Mouse (Mus musculus): ENCODE results near the gene Trp73. TPM values are rescaled to one million over a fixed set of nuclear protein-coding genes. Genes with fewer than 3 reads are reported as not detected.

Gene Trp73
- polyA plus RNA-seq, 1 experiment from 2014 or later, result 0.20 TPM

DNA sequence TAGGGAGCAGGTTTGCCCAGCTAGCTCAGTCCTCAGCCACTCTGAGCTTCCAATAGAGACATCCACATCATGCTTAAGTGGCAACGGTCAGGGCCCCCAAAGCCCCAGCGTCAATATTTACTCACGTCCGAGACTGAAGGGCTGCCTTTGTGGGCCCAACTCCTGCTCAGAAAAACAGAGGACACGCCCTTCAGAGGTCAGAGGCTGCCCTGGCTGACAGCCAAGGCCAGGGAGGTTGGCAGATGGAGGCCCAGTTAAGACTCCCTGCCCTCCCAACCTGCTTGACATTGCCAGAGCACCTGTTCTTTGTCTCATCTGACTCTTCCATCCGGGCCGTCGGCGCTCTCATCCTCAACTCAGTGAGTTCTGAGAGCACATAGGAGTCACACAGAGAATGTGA, 21.2 kb downstream of the Trp73 start:
- no peak overlapping the region for H3K4me3 ChIP-seq (ENCODE audit: low read length)
- H3K4me2 ChIP-seq (ENCODE audit: low read depth, low read length), result no peak overlapping the region
- no peak overlapping the region for H3K9ac ChIP-seq (ENCODE audit: low read length)
- H3K27ac ChIP-seq (ENCODE audit: low read length), result no peak overlapping the region
- no peaks in the 10 kb centered on the region for H3K4me1 ChIP-seq (ENCODE audit: control insufficient read depth, insufficient read depth, low read length)
- peaks cover 9% of the 10 kb centered on the region for H3K27me3 ChIP-seq (ENCODE audit: control insufficient read depth, insufficient read depth, low read length)
- H3K9me3 ChIP-seq (replicated peaks; ENCODE audit: control insufficient read depth, low read length), result no peaks in the 10 kb centered on the region; the same call in 1 of the 2 replicates
- no peak for ATAC-seq (replicated peaks; ENCODE audit: extremely low read depth, insufficient read depth, low FRiP score)
- H3K36me3 ChIP-seq (ENCODE audit: control insufficient read depth, insufficient read depth), result no peaks in the 10 kb centered on the region
- WGBS, result 62% methylated on average over 9 of the region's 9 CpGs

DNA sequence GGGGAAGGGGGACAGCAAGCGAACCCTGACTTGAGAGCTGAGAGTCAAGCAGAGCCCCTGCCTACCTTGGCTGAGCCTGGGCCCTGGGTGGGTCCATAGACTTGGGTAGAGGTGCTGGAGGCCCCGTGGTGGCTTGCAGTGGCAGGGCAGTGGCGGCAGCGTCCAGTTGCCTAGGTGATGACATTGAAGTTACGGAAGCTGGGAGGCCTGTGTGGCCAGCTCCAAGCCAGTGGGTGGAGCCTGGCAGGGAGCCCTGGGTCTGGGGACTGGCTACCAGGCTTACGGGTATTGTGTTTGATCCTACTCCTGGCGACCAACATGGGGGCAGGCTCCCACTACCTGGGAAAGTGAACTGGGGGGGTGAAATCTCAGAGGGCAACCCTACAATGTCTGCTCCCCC, 23.6 kb downstream of the Trp73 start:
- 42% methylated on average over 7 of the region's 7 CpGs for WGBS
- Histone ChIP-seq H3K4me3 (ENCODE audit: low read length) (no peak overlapping the region), H3K27me3 (ENCODE audit: control insufficient read depth, insufficient read depth, low read length) (peaks cover 2% of the 10 kb centered on the region; the same call in 1 of the 2 replicates), H3K27ac (ENCODE audit: low read length) (no peak overlapping the region), H3K4me1 (ENCODE audit: control insufficient read depth, insufficient read depth, low read length) (no peaks in the 10 kb centered on the region), H3K36me3 (ENCODE audit: control insufficient read depth, insufficient read depth) (no peaks in the 10 kb centered on the region), H3K9ac (ENCODE audit: low read length) (no peak overlapping the region), H3K9me3 (replicated peaks; ENCODE audit: control insufficient read depth, low read length) (no peaks in the 10 kb centered on the region; the same call in 1 of the 2 replicates), H3K4me2 (ENCODE audit: low read depth, low read length) (no peak overlapping the region)
- ATAC-seq (replicated peaks; ENCODE audit: extremely low read depth, insufficient read depth, low FRiP score), result no peak

DNA sequence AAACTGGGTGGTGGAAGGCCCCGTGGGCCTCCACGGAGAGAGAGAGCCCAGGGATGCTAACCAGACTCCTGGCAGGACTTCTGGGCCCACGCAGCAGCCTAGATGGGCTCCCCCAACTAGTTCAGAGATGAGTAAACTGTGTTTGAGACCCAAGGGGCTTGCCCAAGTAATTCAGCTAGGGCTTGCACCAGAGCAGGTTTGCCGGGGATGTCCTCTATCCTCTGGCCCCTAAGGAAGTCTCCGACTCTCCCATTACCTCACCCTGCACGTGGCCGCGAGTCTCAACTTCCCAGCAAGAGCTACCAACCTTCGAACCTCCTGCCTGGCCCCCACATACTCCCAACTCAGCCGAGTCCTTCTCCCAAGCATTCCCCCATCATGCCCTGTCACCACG, 30.2 kb downstream of the Trp73 start:
- H3K4me3 ChIP-seq (ENCODE audit: low read length), result no peak overlapping the region
- peaks cover 11% of the 10 kb centered on the region for H3K27me3 ChIP-seq (ENCODE audit: control insufficient read depth, insufficient read depth, low read length)
- 71% methylated on average over 11 of the region's 11 CpGs for WGBS
- H3K9me3 ChIP-seq (replicated peaks; ENCODE audit: control insufficient read depth, low read length), result no peaks in the 10 kb centered on the region; the same call in 1 of the 2 replicates
- H3K9ac ChIP-seq (ENCODE audit: low read length), result no peak overlapping the region
- H3K4me1 ChIP-seq (ENCODE audit: control insufficient read depth, insufficient read depth, low read length), result peaks cover 2% of the 10 kb centered on the region; the same call in 1 of the 2 replicates
- no peak for ATAC-seq (replicated peaks; ENCODE audit: extremely low read depth, insufficient read depth, low FRiP score)
- no peak overlapping the region for H3K27ac ChIP-seq (ENCODE audit: low read length)
- no peak overlapping the region for H3K4me2 ChIP-seq (ENCODE audit: low read depth, low read length)
- no peaks in the 10 kb centered on the region for H3K36me3 ChIP-seq (ENCODE audit: control insufficient read depth, insufficient read depth)

DNA sequence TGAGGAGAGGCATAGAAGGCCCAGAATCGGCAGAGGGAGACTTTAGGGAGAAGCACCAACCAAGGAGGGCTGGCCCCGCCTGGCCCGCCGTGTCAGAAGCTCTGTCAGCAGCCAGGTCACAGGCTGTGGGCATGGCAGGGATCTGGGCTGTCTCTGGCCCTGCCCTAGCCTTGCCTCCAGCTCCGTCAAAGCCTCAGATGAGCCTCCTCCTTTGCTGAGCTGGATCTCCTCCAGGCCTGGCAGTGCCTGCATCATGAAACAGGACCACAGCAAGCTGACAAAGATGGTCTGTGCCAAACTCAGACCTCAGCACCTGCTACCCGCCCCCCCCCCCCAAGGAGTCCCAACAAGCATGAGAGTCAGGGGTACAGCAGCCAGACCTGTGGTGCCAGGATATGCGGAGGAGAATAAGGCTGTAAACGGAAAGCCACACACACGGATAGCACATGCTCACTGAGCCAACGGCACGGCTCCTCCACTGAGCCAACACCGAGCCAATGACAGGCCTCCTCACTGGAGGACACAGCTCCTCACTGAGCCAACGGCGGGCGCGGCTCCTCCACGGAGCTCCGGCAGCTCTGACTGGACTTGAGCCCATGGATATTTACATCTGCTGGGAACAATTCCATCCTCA, 30.7 kb downstream of the Trp73 start:
- Histone ChIP-seq H3K27ac (ENCODE audit: low read length) (no peak overlapping the region), H3K4me2 (ENCODE audit: low read depth, low read length) (no peak overlapping the region), H3K9ac (ENCODE audit: low read length) (no peak overlapping the region), H3K9me3 (replicated peaks; ENCODE audit: control insufficient read depth, low read length) (no peaks in the 10 kb centered on the region; the same call in 1 of the 2 replicates), H3K4me3 (ENCODE audit: low read length) (no peak overlapping the region), H3K27me3 (ENCODE audit: control insufficient read depth, insufficient read depth, low read length) (peaks cover 12% of the 10 kb centered on the region), H3K4me1 (ENCODE audit: control insufficient read depth, insufficient read depth, low read length) (peaks cover 2% of the 10 kb centered on the region; the same call in 1 of the 2 replicates), H3K36me3 (ENCODE audit: control insufficient read depth, insufficient read depth) (no peaks in the 10 kb centered on the region)
- WGBS, result 48% methylated on average over 18 of the region's 18 CpGs
- ATAC-seq (replicated peaks; ENCODE audit: extremely low read depth, insufficient read depth, low FRiP score), result no peak

DNA sequence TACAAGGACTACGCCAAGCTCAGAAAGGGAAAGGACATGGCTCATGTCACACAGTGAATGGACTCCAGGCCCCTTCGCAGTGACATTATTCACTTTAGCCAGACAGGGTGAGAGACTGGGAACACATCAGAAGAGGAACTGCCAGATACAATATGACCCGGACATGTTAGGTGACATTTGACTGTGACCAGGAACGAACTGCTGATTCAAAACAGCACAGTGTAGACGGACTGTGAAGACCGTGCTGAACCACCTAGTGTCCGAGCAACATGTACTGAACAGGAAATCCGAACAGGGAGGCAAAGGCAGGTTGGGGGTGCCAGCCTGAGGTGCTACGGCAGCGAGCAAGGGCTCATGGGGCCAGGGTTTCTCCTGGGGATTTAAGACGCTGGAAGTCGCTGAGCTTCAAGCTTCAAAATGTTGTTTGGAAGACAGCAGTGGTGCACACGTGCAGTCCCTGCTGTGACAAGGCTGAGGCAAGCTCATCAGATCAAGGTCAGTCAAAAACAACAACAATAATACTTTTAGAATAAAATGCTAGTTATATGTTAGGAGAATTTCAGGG, 33.4 kb downstream of the Trp73 start:
- no peak for ATAC-seq (replicated peaks; ENCODE audit: extremely low read depth, insufficient read depth, low FRiP score)
- no peak overlapping the region for H3K9ac ChIP-seq (ENCODE audit: low read length)
- H3K27ac ChIP-seq (ENCODE audit: low read length), result no peak overlapping the region
- H3K4me2 ChIP-seq (ENCODE audit: low read depth, low read length), result no peak overlapping the region
- H3K4me1 ChIP-seq (ENCODE audit: control insufficient read depth, insufficient read depth, low read length), result peaks cover 2% of the 10 kb centered on the region; the same call in 1 of the 2 replicates
- H3K36me3 ChIP-seq (ENCODE audit: control insufficient read depth, insufficient read depth), result no peaks in the 10 kb centered on the region
- H3K27me3 ChIP-seq (ENCODE audit: control insufficient read depth, insufficient read depth, low read length), result peaks cover 28% of the 10 kb centered on the region
- H3K9me3 ChIP-seq (replicated peaks; ENCODE audit: control insufficient read depth, low read length), result no peaks in the 10 kb centered on the region
- no peak overlapping the region for H3K4me3 ChIP-seq (ENCODE audit: low read length)
- 67% methylated on average over 13 of the region's 13 CpGs for WGBS

DNA sequence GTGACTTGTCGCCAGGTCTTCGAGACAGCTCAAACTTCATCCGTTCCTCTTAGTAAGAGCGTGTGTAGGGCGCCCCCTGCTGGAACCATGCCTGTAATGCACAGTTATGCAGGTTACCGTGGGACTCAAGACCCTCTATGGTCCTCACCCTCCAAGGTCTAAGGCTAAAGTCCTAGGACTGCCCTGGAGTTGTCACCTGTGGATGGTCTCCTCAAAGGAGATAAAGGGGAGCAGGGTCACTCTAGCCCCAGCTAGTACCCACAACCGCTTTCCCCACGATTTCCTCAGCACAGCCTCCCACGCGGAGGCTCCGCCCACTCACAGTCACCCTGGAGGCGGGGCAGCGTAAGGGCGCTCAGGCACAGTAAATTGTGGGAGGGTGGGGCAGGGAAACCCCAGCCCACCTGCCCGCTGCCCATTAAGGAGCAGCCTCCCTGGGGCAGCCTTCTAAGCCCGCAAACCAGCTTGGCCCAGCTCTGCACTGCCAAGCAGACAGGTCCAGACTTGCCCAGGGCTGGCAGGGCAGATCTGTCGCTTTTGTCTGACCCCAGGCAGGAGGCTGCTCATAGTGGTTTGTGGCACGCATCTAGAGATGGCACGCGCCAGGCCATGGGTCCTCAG, 34.5 kb downstream of the Trp73 start:
- Histone ChIP-seq H3K9ac (ENCODE audit: low read length) (no peak overlapping the region), H3K36me3 (ENCODE audit: control insufficient read depth, insufficient read depth) (no peaks in the 10 kb centered on the region), H3K27ac (ENCODE audit: low read length) (no peak overlapping the region), H3K9me3 (replicated peaks; ENCODE audit: control insufficient read depth, low read length) (no peaks in the 10 kb centered on the region), H3K27me3 (ENCODE audit: control insufficient read depth, insufficient read depth, low read length) (peaks cover 31% of the 10 kb centered on the region), H3K4me1 (ENCODE audit: control insufficient read depth, insufficient read depth, low read length) (peaks cover 2% of the 10 kb centered on the region; the same call in 1 of the 2 replicates), H3K4me2 (ENCODE audit: low read depth, low read length) (peak overlapping the region; percentile 48), H3K4me3 (ENCODE audit: low read length) (peak overlapping the region; percentile 17; the same call in 1 of the 2 replicates)
- 36% methylated on average over 20 of the region's 20 CpGs for WGBS
- no peak for ATAC-seq (replicated peaks; ENCODE audit: extremely low read depth, insufficient read depth, low FRiP score)

DNA sequence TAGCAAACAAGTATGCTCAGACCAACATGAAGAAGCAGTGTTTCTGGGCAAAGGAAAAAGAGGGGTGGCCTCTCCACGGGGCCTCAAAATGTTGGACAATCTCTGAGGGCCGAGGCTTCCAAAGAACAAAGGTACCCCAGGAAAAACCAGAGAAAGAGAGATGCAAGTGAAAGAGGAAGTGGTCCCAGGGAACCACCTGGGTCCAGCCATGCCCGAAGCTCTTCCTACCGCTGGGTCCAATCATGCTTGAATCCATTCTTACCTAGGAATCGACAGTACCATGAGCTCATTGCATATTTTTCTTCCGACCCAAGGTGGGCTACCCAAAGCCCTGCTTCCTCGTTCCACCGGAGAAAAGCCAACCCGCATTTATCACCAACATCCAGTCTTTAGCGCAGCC, 36.1 kb downstream of the Trp73 start:
- ATAC-seq (replicated peaks; ENCODE audit: extremely low read depth, insufficient read depth, low FRiP score), result no peak

DNA sequence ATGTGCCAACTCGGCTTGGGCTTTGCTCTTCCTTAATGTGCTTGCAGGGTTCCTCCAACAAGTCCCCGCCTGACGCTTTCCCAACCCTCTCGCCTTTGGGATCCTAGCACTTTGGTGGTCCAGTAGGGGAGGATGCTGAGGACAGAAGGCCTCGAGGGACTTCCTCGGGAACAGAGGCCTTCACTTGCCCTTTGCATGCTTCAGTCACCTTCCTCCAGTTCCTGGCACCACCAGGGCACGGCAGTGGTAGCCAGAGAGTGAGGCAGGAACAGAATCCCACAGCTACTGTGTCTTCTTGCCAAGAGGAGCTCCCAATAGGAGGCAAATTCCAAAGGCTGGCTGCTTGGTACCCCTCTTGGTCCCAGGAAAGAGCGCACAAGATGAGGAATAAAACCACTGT, 36.6 kb downstream of the Trp73 start:
- H3K9ac ChIP-seq (ENCODE audit: low read length), result no peak overlapping the region
- H3K4me3 ChIP-seq (ENCODE audit: low read length), result no peak overlapping the region
- no peaks in the 10 kb centered on the region for H3K36me3 ChIP-seq (ENCODE audit: control insufficient read depth, insufficient read depth)
- no peaks in the 10 kb centered on the region for H3K9me3 ChIP-seq (replicated peaks; ENCODE audit: control insufficient read depth, low read length)
- H3K27me3 ChIP-seq (ENCODE audit: control insufficient read depth, insufficient read depth, low read length), result peaks cover 37% of the 10 kb centered on the region
- WGBS, result 58% methylated on average over 8 of the region's 8 CpGs
- ATAC-seq (replicated peaks; ENCODE audit: extremely low read depth, insufficient read depth, low FRiP score), result no peak
- H3K4me1 ChIP-seq (ENCODE audit: control insufficient read depth, insufficient read depth, low read length), result peaks cover 2% of the 10 kb centered on the region; the same call in 1 of the 2 replicates
- no peak overlapping the region for H3K27ac ChIP-seq (ENCODE audit: low read length)
- H3K4me2 ChIP-seq (ENCODE audit: low read depth, low read length), result no peak overlapping the region

More for the DNA sequence above, 36.1 kb downstream of the Trp73 start:
- H3K4me3 ChIP-seq (ENCODE audit: low read length), result no peak overlapping the region
- H3K4me1 ChIP-seq (ENCODE audit: control insufficient read depth, insufficient read depth, low read length), result peaks cover 2% of the 10 kb centered on the region; the same call in 1 of the 2 replicates
- no peak overlapping the region for H3K27ac ChIP-seq (ENCODE audit: low read length)
- H3K9ac ChIP-seq (ENCODE audit: low read length), result no peak overlapping the region
- H3K9me3 ChIP-seq (replicated peaks; ENCODE audit: control insufficient read depth, low read length), result no peaks in the 10 kb centered on the region
- H3K36me3 ChIP-seq (ENCODE audit: control insufficient read depth, insufficient read depth), result no peaks in the 10 kb centered on the region
- H3K27me3 ChIP-seq (ENCODE audit: control insufficient read depth, insufficient read depth, low read length), result peaks cover 37% of the 10 kb centered on the region
- 80% methylated on average over 10 of the region's 10 CpGs for WGBS
- H3K4me2 ChIP-seq (ENCODE audit: low read depth, low read length), result no peak overlapping the region

DNA sequence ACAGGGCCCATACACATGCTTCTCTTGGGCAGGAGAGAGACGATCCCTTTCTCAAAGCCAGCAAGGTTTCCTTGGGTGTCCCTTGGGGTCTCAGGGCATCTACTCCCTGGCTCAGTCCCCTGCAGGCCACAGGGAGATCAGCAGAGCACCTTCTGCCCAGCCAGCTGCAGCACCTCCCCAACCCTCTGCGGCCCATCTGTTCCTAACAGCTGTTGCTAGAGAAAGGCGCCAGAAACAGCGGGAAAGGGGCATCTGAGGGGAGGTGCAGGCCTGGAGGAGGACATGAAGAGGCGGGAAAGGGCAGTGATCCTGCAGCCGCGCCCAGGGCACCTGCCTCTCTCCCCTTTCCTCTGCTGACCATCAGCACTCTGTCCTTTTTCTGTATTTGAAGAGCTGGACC, 40.6 kb downstream of the Trp73 start:
- 37% methylated on average over 7 of the region's 7 CpGs for WGBS
- no peaks in the 10 kb centered on the region for H3K4me1 ChIP-seq (ENCODE audit: control insufficient read depth, insufficient read depth, low read length)
- ATAC-seq (replicated peaks; ENCODE audit: extremely low read depth, insufficient read depth, low FRiP score), result no peak
- H3K27me3 ChIP-seq (ENCODE audit: control insufficient read depth, insufficient read depth, low read length), result peaks cover 48% of the 10 kb centered on the region
- no peaks in the 10 kb centered on the region for H3K9me3 ChIP-seq (replicated peaks; ENCODE audit: control insufficient read depth, low read length)
- H3K9ac ChIP-seq (ENCODE audit: low read length), result no peak overlapping the region
- no peak overlapping the region for H3K4me2 ChIP-seq (ENCODE audit: low read depth, low read length)
- no peaks in the 10 kb centered on the region for H3K36me3 ChIP-seq (ENCODE audit: control insufficient read depth, insufficient read depth)
- no peak overlapping the region for H3K27ac ChIP-seq (ENCODE audit: low read length)
- no peak overlapping the region for H3K4me3 ChIP-seq (ENCODE audit: low read length)

All from heart, embryonic 16.5 days (tissue).